Mouse (Mus musculus) left cerebral cortex, adult 9 months (tissue): ENCODE data around the gene Usp29.
"Not testable (repeated sequence)": the region's sequence is repeated elsewhere in the genome, so short reads cannot be mapped to it uniquely, and the experiment has no call there.

Source experiments
- DNase-seq, 2 experiments: peaks; one replicate each; pipeline ENCODE4 v3.0.0; 2022; ENCODE audit warnings: low spot score in 2 of 2

Gene Usp29

GRCm38 (mm10) chr7:6765240-6765639, 34.9 kb downstream of the Usp29 start:
- DNase-seq: no peak

- no peak for DNase-seq
Measured at GRCm38 (mm10) chr7:6770286-6770685, 39.9 kb downstream of the Usp29 start.

GRCm38 (mm10) chr7:6773865-6774413, 43.6 kb downstream of the Usp29 start:
- not testable (repeated sequence) for DNase-seq

GRCm38 (mm10) chr7:6776314-6777059, 46.1 kb downstream of the Usp29 start:
- peak; percentile 50 to 87 for DNase-seq

GRCm38 (mm10) chr7:6777107-6777506, 46.7 kb downstream of the Usp29 start:
- DNase-seq: no peak

GRCm38 (mm10) chr7:6777689-6778088, 47.3 kb downstream of the Usp29 start:
- no peak for DNase-seq

- DNase-seq: no peak
Measured at GRCm38 (mm10) chr7:6779172-6779571, 48.8 kb downstream of the Usp29 start.

- DNase-seq: no peak
Measured at GRCm38 (mm10) chr7:6781541-6781940, 51.2 kb downstream of the Usp29 start.

GRCm38 (mm10) chr7:6784340-6785073, 54.1 kb downstream of the Usp29 start:
- no peak for DNase-seq

- no peak for DNase-seq
Measured at GRCm38 (mm10) chr7:6787000-6787399, 56.6 kb downstream of the Usp29 start.

- no peak for DNase-seq
Measured at GRCm38 (mm10) chr7:6788101-6788500, 57.7 kb downstream of the Usp29 start.

GRCm38 (mm10) chr7:6791286-6792065, 61.1 kb downstream of the Usp29 start:
- no peak for DNase-seq

- no peak for DNase-seq
Measured at GRCm38 (mm10) chr7:6793240-6793639, 62.9 kb downstream of the Usp29 start.

GRCm38 (mm10) chr7:6793811-6794210, 63.4 kb downstream of the Usp29 start:
- no peak for DNase-seq

GRCm38 (mm10) chr7:6797408-6797807, 67.0 kb downstream of the Usp29 start:
- DNase-seq: no peak

- no peak for DNase-seq
Measured at GRCm38 (mm10) chr7:6799105-6799805, 68.9 kb downstream of the Usp29 start.

GRCm38 (mm10) chr7:6800586-6801441, 70.4 kb downstream of the Usp29 start:
- DNase-seq: no peak

- DNase-seq: no peak
Measured at GRCm38 (mm10) chr7:6801642-6802041, 71.3 kb downstream of the Usp29 start.

- DNase-seq: peak in 1 of 2 experiments; percentile 74
Measured at GRCm38 (mm10) chr7:6810556-6810955, 80.2 kb downstream of the Usp29 start.

- DNase-seq: no peak
Measured at GRCm38 (mm10) chr7:6814971-6815370, 84.6 kb downstream of the Usp29 start.
